Mouse (Mus musculus): ENCODE measurements around the gene Zfc3h1.

DNA sequence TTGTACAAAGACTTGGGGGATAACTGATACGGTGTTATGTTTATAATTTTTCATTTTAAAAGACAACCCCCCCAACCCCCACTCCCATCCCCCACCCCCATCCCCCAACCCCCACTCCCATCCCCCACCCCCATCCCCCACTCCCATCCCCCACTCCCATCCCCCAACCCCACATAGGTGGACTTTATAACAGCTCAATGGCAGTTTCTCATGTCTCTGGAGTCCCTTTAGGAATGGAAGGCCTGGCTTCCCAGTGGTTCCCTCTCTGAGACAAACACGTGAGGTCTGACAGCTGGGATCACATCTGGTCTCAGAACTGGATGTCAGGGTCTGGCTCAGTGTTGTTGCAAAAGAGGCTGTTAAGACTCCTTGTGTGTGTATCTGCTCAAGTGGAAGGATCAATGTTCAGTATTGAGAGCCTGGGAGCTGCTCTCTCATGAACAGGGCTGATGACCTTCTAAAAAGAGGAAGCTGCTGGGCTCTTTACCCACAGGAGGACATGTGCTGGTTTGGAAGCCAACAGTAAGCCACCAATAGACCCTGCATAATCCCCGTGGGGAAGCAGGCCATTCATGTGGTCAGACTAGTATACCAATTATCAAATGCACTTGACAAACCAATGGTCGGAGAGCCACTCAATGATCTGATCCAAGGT, 41.9 kb upstream of the Zfc3h1 start:
- no peak for TF ChIP-seq CTCF (IDR thresholded peaks at IDR 0.05; ENCODE audit: extremely low read depth, insufficient read depth, insufficient read length, insufficient replicate concordance)
- TF ChIP-seq POLR2A (IDR thresholded peaks at IDR 0.05; ENCODE audit: low read depth, low read length), result no peak

Measured in spleen, adult 2 months (tissue).